Mouse (Mus musculus): ENCODE results near the gene Mb21d2.

GRCm38 (mm10) chr16:28919320-28919885 is 10.1 kb downstream of the Mb21d2 start:
- TF ChIP-seq CTCF (IDR thresholded peaks at IDR 0.05; ENCODE audit: control insufficient read depth, insufficient read depth, insufficient replicate concordance, low read depth, low read length) (no peak), POLR2A (IDR thresholded peaks at IDR 0.05; ENCODE audit: control insufficient read depth, low read depth, low read length) (no peak)
